In genomic region chr12:84805228-84805842, GRCm38 (mm10) we compare ENCODE assay signal across 10 mouse cellular contexts. TPM values are rescaled to one million over a fixed set of nuclear protein-coding genes. Genes with fewer than 3 reads are reported as not detected.
DNase-seq lines count a peak whose midpoint lies in the region; ATAC-seq and TF ChIP-seq lines count a peak whose summit lies in the region.
"Had no signal": no experiment of that assay in that cellular context is flagged by ENCODE, and none has a peak within 500 bp of the region (broad histone marks: within the 10 kb centered on the region; RNA-seq: fewer than 3 reads in every experiment).

No protein-coding gene starts in this region.

- TF ChIP-seq POLR2A in small intestine, adult 2 months (IDR thresholded peaks at IDR 0.05; ENCODE audit: low read depth, low read length), result no peak

- intact Hi-C loops in heart, postnatal 10 days (cut with DNase I), result no loop called here

- WGBS in heart, embryonic 11.5 days (ENCODE audit: insufficient replicate concordance), result 57% methylated on average over 9 of the region's 9 CpGs
- WGBS in embryonic facial prominence, embryonic 14.5 days, result 61% methylated on average over 9 of the region's 9 CpGs
- 23% methylated on average over 9 of the region's 9 CpGs for WGBS in small intestine, adult 2 months

- no peak for DNase-seq in heart, postnatal 10 days
- DNase-seq in embryonic facial prominence, embryonic 14.5 days (ENCODE audit: low spot score), result peak; percentile 29
- peak; percentile 31 to 36 for DNase-seq in kidney, postnatal 4 days
- no peak for DNase-seq in urinary bladder, adult 2 months (ENCODE audit: low spot score)
- DNase-seq in gastrocnemius, postnatal 4 days (ENCODE audit: low spot score in 2 of 2), result no peak

- TF ChIP-seq CTCF in small intestine, adult 2 months (IDR thresholded peaks at IDR 0.05; ENCODE audit: extremely low read depth, insufficient read length, insufficient replicate concordance, low read depth, low read length), result no peak

- H3K27me3 ChIP-seq in heart, embryonic 11.5 days (ENCODE audit: control insufficient read depth, insufficient read depth, low read length), result peaks cover 65% of the 10 kb centered on the region
- H3K27me3 ChIP-seq in embryonic facial prominence, embryonic 14.5 days (replicated peaks; ENCODE audit: control insufficient read depth, insufficient read depth, low read length), result no peaks in the 10 kb centered on the region
- no peaks in the 10 kb centered on the region for H3K27me3 ChIP-seq in small intestine, adult 2 months (ENCODE audit: control insufficient read depth, insufficient read depth, low read length)
- H3K27me3 ChIP-seq: limb, embryonic 15.5 days had no signal

- no peak overlapping the region for H3K27ac ChIP-seq in heart, embryonic 11.5 days (ENCODE audit: low read depth, low read length)
- no peak overlapping the region for H3K27ac ChIP-seq in embryonic facial prominence, embryonic 14.5 days (replicated peaks; ENCODE audit: low read depth, low read length)
- H3K27ac ChIP-seq in small intestine, adult 2 months (ENCODE audit: insufficient read depth, low read depth, low read length), result peak overlapping the region; percentile 61; the same call in 1 of the 2 replicates
- H3K27ac ChIP-seq: limb, embryonic 15.5 days had no signal

- H3K4me1 ChIP-seq in heart, embryonic 11.5 days (ENCODE audit: control insufficient read depth, insufficient read depth, low read length), result peaks cover 11% of the 10 kb centered on the region; the same call in 1 of the 2 replicates
- no peaks in the 10 kb centered on the region; the same call in 1 of the 2 replicates for H3K4me1 ChIP-seq in embryonic facial prominence, embryonic 14.5 days (ENCODE audit: control insufficient read depth, insufficient read depth, low read length)
- H3K4me1 ChIP-seq in small intestine, adult 2 months (ENCODE audit: control insufficient read depth, insufficient read depth, insufficient read length, low read length), result peaks cover 13% of the 10 kb centered on the region

- no peaks in the 10 kb centered on the region for H3K9me3 ChIP-seq in heart, embryonic 11.5 days (replicated peaks; ENCODE audit: control insufficient read depth, low read length)
- no peaks in the 10 kb centered on the region for H3K9me3 ChIP-seq in embryonic facial prominence, embryonic 14.5 days (ENCODE audit: control insufficient read depth, low read length)
- H3K9me3 ChIP-seq: limb, embryonic 15.5 days had no signal

- no peaks in the 10 kb centered on the region for H3K36me3 ChIP-seq in heart, embryonic 11.5 days (ENCODE audit: control insufficient read depth, insufficient read depth, low read length)
- H3K36me3 ChIP-seq in embryonic facial prominence, embryonic 14.5 days (ENCODE audit: control insufficient read depth, insufficient read depth, low read length), result no peaks in the 10 kb centered on the region
- no peaks in the 10 kb centered on the region for H3K36me3 ChIP-seq in small intestine, adult 2 months (ENCODE audit: control insufficient read depth, insufficient read depth, low read length)
- H3K36me3 ChIP-seq: limb, embryonic 15.5 days had no signal

- H3K4me3 ChIP-seq in heart, embryonic 11.5 days (ENCODE audit: low read depth, low read length), result no peak overlapping the region
- H3K4me3 ChIP-seq in embryonic facial prominence, embryonic 14.5 days (ENCODE audit: low read depth, low read length), result no peak overlapping the region
- H3K4me3 ChIP-seq in small intestine, adult 2 months (ENCODE audit: low read depth, low read length), result no peak overlapping the region
- H3K4me3 ChIP-seq: limb, embryonic 15.5 days had no signal

- no peak overlapping the region for H3K9ac ChIP-seq in heart, embryonic 11.5 days (ENCODE audit: low read depth, low read length)
- H3K9ac ChIP-seq in embryonic facial prominence, embryonic 14.5 days (ENCODE audit: low read depth, low read length), result no peak overlapping the region
- H3K9ac ChIP-seq: limb, embryonic 15.5 days had no signal

- H3K4me2 ChIP-seq in heart, embryonic 11.5 days, result no peak overlapping the region
- no peak overlapping the region for H3K4me2 ChIP-seq in embryonic facial prominence, embryonic 14.5 days (ENCODE audit: low read depth, low read length)
- H3K4me2 ChIP-seq: limb, embryonic 15.5 days had no signal

- ATAC-seq in heart, embryonic 11.5 days (replicated peaks; ENCODE audit: insufficient number of reproducible peaks, low FRiP score, low TSS enrichment), result peak; percentile 39; the same call in 1 of the 2 replicates
- ATAC-seq in embryonic facial prominence, embryonic 14.5 days (ENCODE audit: low read depth), result peak; percentile 71
- no peak for ATAC-seq in megakaryocyte, adult 5-6 weeks (ENCODE audit: poor library complexity, severe bottlenecking)
- ATAC-seq: forebrain, embryonic 14.5 days had no signal

RNA-seq across cellular contexts. Expression of gene Isca2, which starts 32.3 kb away (rescaled TPM):
- polyA plus RNA-seq in heart, embryonic 11.5 days (2014; fragmentation: Nextera tagmentation; extraction: Ambion mirVana), result 133 and 142 TPM in 2 replicates
- total RNA-seq in heart, postnatal 10 days (2021), result 10 to 100 TPM; 71.1 to 76.2 TPM
- polyA plus RNA-seq in embryonic facial prominence, embryonic 14.5 days (2014; fragmentation: Nextera tagmentation; extraction: Ambion mirVana), result 123 and 130 TPM in 2 replicates
- 16.2 and 19.9 TPM in 2 replicates for polyA plus RNA-seq in small intestine, adult 2 months (2012; rRNA removed)
- 68.2 and 88.9 TPM in 2 replicates for polyA plus RNA-seq in urinary bladder, adult 2 months (2012; rRNA removed)
- total RNA-seq in megakaryocyte, adult 5-6 weeks (2015), result 88.9 and 93.6 TPM in 2 replicates
- total RNA-seq in megakaryocyte, adult 5-6 weeks (2017), result 43.9 and 45.8 TPM in 2 replicates
- 10 to 100 TPM; 43.8 to 46.5 TPM for total RNA-seq in gastrocnemius, postnatal 4 days (2021)

RNA-seq across cellular contexts. Expression of gene Npc2, which starts 32.4 kb away (rescaled TPM):
- polyA plus RNA-seq in heart, embryonic 11.5 days (2014; fragmentation: Nextera tagmentation; extraction: Ambion mirVana), result 52.0 and 55.6 TPM in 2 replicates
- 10 to 100 TPM; 38.8 to 41.4 TPM for total RNA-seq in heart, postnatal 10 days (2021)
- 63.8 and 65.7 TPM in 2 replicates for polyA plus RNA-seq in embryonic facial prominence, embryonic 14.5 days (2014; fragmentation: Nextera tagmentation; extraction: Ambion mirVana)
- polyA plus RNA-seq in small intestine, adult 2 months (2012; rRNA removed), result 32.5 and 89.0 TPM in 2 replicates
- polyA plus RNA-seq in urinary bladder, adult 2 months (2012; rRNA removed), result 85.8 and 90.2 TPM in 2 replicates
- total RNA-seq in megakaryocyte, adult 5-6 weeks (2015), result 269 and 281 TPM in 2 replicates
- 190 and 192 TPM in 2 replicates for total RNA-seq in megakaryocyte, adult 5-6 weeks (2017)
- 10 to 100 TPM; 40.4 to 44.1 TPM for total RNA-seq in gastrocnemius, postnatal 4 days (2021)

Comparison
In these comparisons a context has a peak if more than half of its experiments do, and no peak if none do; other contexts are left out.
1. DNase-seq: peak in embryonic facial prominence, embryonic 14.5 days (single experiment) and kidney, postnatal 4 days (2 of 2); none in heart, postnatal 10 days (0 of 2), urinary bladder, adult 2 months (single experiment) and gastrocnemius, postnatal 4 days (0 of 2).